Mouse (Mus musculus): ENCODE measurements around the gene Elmo2. TPM values are rescaled to one million over a fixed set of nuclear protein-coding genes. Genes with fewer than 3 reads are reported as not detected.

Gene Elmo2
- total RNA-seq, 1 experiment from 2014 or later = 29.7 TPM

- ATAC-seq (replicated peaks; ENCODE audit: low read depth, poor library complexity, severe bottlenecking) = no peak
Measured at GRCm38 (mm10) chr2:165301409-165301808, 24.9 kb downstream of the Elmo2 start.

GRCm38 (mm10) chr2:165300885-165301284 is 25.4 kb downstream of the Elmo2 start:
- ATAC-seq (replicated peaks; ENCODE audit: low read depth, poor library complexity, severe bottlenecking) = no peak

- ATAC-seq (replicated peaks; ENCODE audit: low read depth, poor library complexity, severe bottlenecking) = peak; percentile 15; the same call in 1 of the 2 replicates
Measured at GRCm38 (mm10) chr2:165300424-165300823, 25.9 kb downstream of the Elmo2 start.

GRCm38 (mm10) chr2:165297429-165297828 is 28.9 kb downstream of the Elmo2 start:
- no peak for ATAC-seq (replicated peaks; ENCODE audit: low read depth, poor library complexity, severe bottlenecking)

- ATAC-seq (replicated peaks; ENCODE audit: low read depth, poor library complexity, severe bottlenecking) = no peak
Measured at GRCm38 (mm10) chr2:165296571-165296970, 29.7 kb downstream of the Elmo2 start.

- ATAC-seq (replicated peaks; ENCODE audit: low read depth, poor library complexity, severe bottlenecking) = no peak
Measured at GRCm38 (mm10) chr2:165288315-165289031, 37.8 kb downstream of the Elmo2 start.

- ATAC-seq (replicated peaks; ENCODE audit: low read depth, poor library complexity, severe bottlenecking) = peak; percentile 67
Measured at GRCm38 (mm10) chr2:165287202-165287984, 38.9 kb downstream of the Elmo2 start, which contains the start of gene Slc35c2. Slc35c2 (minus strand) TSS chr2:165287869.

GRCm38 (mm10) chr2:165286361-165287201 is 39.7 kb downstream of the Elmo2 start:
- peak; percentile 71 for ATAC-seq (replicated peaks; ENCODE audit: low read depth, poor library complexity, severe bottlenecking)

GRCm38 (mm10) chr2:165285621-165286020 is 40.7 kb downstream of the Elmo2 start:
- ATAC-seq (replicated peaks; ENCODE audit: low read depth, poor library complexity, severe bottlenecking) = peak; percentile 52

GRCm38 (mm10) chr2:165285034-165285433 is 41.2 kb downstream of the Elmo2 start:
- no peak for ATAC-seq (replicated peaks; ENCODE audit: low read depth, poor library complexity, severe bottlenecking)

GRCm38 (mm10) chr2:165284377-165284776 is 41.9 kb downstream of the Elmo2 start:
- ATAC-seq (replicated peaks; ENCODE audit: low read depth, poor library complexity, severe bottlenecking) = no peak

- ATAC-seq (replicated peaks; ENCODE audit: low read depth, poor library complexity, severe bottlenecking) = no peak
Measured at GRCm38 (mm10) chr2:165283644-165284043, 42.6 kb downstream of the Elmo2 start.

- no peak for ATAC-seq (replicated peaks; ENCODE audit: low read depth, poor library complexity, severe bottlenecking)
Measured at GRCm38 (mm10) chr2:165281779-165282311, 44.4 kb downstream of the Elmo2 start.

GRCm38 (mm10) chr2:165279351-165279750 is 46.9 kb downstream of the Elmo2 start:
- no peak for ATAC-seq (replicated peaks; ENCODE audit: low read depth, poor library complexity, severe bottlenecking)

GRCm38 (mm10) chr2:165277188-165277740 is 49.0 kb downstream of the Elmo2 start:
- ATAC-seq (replicated peaks; ENCODE audit: low read depth, poor library complexity, severe bottlenecking) = no peak

- peak; percentile 94 for ATAC-seq (replicated peaks; ENCODE audit: low read depth, poor library complexity, severe bottlenecking)
Measured at GRCm38 (mm10) chr2:165275824-165276223, 50.5 kb downstream of the Elmo2 start.

GRCm38 (mm10) chr2:165275124-165275640 is 51.1 kb downstream of the Elmo2 start:
- no peak for ATAC-seq (replicated peaks; ENCODE audit: low read depth, poor library complexity, severe bottlenecking)

GRCm38 (mm10) chr2:165273589-165273988 is 52.7 kb downstream of the Elmo2 start:
- no peak for ATAC-seq (replicated peaks; ENCODE audit: low read depth, poor library complexity, severe bottlenecking)

GRCm38 (mm10) chr2:165271326-165271725 is 55.0 kb downstream of the Elmo2 start:
- no peak for ATAC-seq (replicated peaks; ENCODE audit: low read depth, poor library complexity, severe bottlenecking)

All from common myeloid progenitor, adult 5-6 weeks (primary cell).